Mouse (Mus musculus) ES-E14 (cell line): Measurements from ENCODE around the gene Rfx4. TPM values are rescaled to one million over a fixed set of nuclear protein-coding genes. Genes with fewer than 3 reads are reported as not detected.
A peak's percentile ranks its signal among the peaks of the same experiment; 100 is the strongest.

Source experiments
- DNase-seq: peaks from one replicate; pipeline ENCODE4 v3.0.0-alpha.2; 2013; ENCODE audit warnings: low read depth, low spot score
- H3K27ac ChIP-seq: 2 replicates; pipeline ENCODE4 v1.5.1; 2012; ENCODE audit warnings: low read depth, mild to moderate bottlenecking, low read length, moderate library complexity, mixed read lengths; ENCODE audit not compliant: poor library complexity, insufficient read depth, severe bottlenecking
- H3K36me3 ChIP-seq: 2 replicates; pipeline ENCODE4 v1.6.1; 2012; ENCODE audit warnings: mild to moderate bottlenecking, low read length, moderate library complexity, mixed read lengths; ENCODE audit not compliant: control insufficient read depth, poor library complexity, insufficient read depth, severe bottlenecking
- H3K4me1 ChIP-seq, 2 experiments: fragments of 150-350 bp in 1 of 2; sonication (generic) in 1 of 2; 2 replicates each; pipeline ENCODE4 v1.6.1; 2012; ENCODE audit warnings: low read length in 2 of 2, mild to moderate bottlenecking in 1 of 2, mixed read lengths in 1 of 2; ENCODE audit not compliant: control insufficient read depth in 2 of 2, insufficient read depth in 2 of 2, poor library complexity in 1 of 2
- H3K4me3 ChIP-seq, 2 experiments: fragments of 150-350 bp in 1 of 2; sonication (generic) in 1 of 2; 2 replicates each; pipeline ENCODE4 v1.5.1; 2012; ENCODE audit warnings: low read length in 2 of 2, low read depth in 1 of 2, mild to moderate bottlenecking in 1 of 2, mixed read lengths in 1 of 2; ENCODE audit not compliant: insufficient read depth in 1 of 2, poor library complexity in 1 of 2, severe bottlenecking in 1 of 2
- H3K9ac ChIP-seq: 2 replicates; pipeline ENCODE4 v1.6.1; 2012; ENCODE audit warnings: low read depth, mild to moderate bottlenecking, low read length, mixed read lengths; ENCODE audit not compliant: poor library complexity, insufficient read depth, severe bottlenecking
- H3K9me3 ChIP-seq: fragments of 150-350 bp; sonication (generic); 2 replicates; pipeline ENCODE4 v1.6.1; 2012; ENCODE audit warnings: low read depth, mild to moderate bottlenecking, low read length; ENCODE audit not compliant: control insufficient read depth, insufficient read depth
- CHD2 ChIP-seq: IDR thresholded peaks from 2 replicates; pipeline ENCODE4 v1.6.1; 2014; ENCODE audit warnings: mild to moderate bottlenecking, low read depth, low read length, inconsistent platforms
- HCFC1 ChIP-seq: IDR thresholded peaks from 2 replicates; pipeline ENCODE4 v1.6.1; 2012; ENCODE audit warnings: low read length, inconsistent platforms, borderline replicate concordance; ENCODE audit not compliant: insufficient read depth
- MAFK ChIP-seq: IDR thresholded peaks from 2 replicates; pipeline ENCODE4 v1.6.1; 2014; ENCODE audit warnings: mild to moderate bottlenecking, low read depth, low read length, inconsistent platforms; ENCODE audit not compliant: insufficient read depth
- ZC3H11A ChIP-seq: IDR thresholded peaks from 2 replicates; pipeline ENCODE4 v1.6.1; 2012; ENCODE audit warnings: low read depth, mild to moderate bottlenecking, inconsistent platforms, low read length, borderline replicate concordance
- ZNF384 ChIP-seq: IDR thresholded peaks from 2 replicates; pipeline ENCODE4 v1.6.1; 2012; ENCODE audit warnings: low read depth, low read length, inconsistent platforms
- in situ Hi-C, 2 experiments: fragments of 600-800 bp; cut with MboI; formaldehyde crosslinking; loops; one replicate each; pipeline ENCODE4 v1.15.1; 2025; ENCODE audit warnings: low sequenced_read_pairs in 2 of 2, inconsistent platforms in 1 of 2; ENCODE audit not compliant: unreplicated experiment in 2 of 2
- total RNA-seq: library from RNA; depleted of rRNA; stranded (reverse); fragments of 300-350 nt; gene quantifications from 2 replicates; pipeline ENCODE4 v1.2.3, GENCODE M21; 2012

Rfx4 gene
- total RNA-seq, 1 experiment = 0.85 TPM

DNA sequence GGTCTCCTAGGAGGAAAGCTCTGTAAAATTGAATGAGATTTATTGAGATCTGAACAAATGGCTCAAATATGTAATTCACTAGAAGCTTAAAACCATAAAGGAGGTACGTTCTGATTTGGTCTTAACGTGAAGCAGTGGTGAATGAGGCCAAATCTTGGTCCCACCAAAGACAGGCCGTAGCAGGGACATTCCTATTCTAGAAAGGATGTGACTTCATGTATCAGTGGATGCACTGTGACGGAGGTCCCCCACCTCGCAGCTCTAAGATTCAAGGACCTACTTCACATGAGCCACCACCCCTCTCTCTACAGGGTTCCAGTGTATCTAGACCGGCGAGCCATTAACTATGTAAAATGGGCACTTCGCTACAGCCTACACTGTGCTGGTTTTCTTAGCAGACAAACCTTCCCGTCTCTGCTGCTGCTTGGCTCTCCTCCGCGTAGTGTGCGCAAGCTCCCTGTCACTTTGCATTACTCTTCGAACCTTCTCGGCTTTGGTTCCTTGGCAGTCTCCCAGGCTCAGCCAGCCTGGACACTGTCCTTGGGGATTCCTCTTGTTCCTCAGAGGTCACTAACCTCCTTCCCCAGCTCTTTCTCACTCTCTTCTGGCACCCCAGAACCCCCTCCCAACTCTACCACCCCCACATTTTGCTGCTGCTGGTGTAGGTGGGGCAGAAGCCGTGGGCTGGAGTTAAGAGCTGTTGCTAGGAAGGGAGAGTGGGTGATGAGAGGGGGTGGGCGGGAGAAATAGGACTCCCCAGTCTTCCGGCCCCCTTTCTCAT is 153.3 kb downstream of the Rfx4 start:
- TF ChIP-seq ZC3H11A = no peak
- TF ChIP-seq CHD2 = no peak
- TF ChIP-seq HCFC1 = no peak
- TF ChIP-seq MAFK = no peak
- TF ChIP-seq ZNF384 = no peak
- in situ Hi-C loops = no loop called here
- Histone ChIP-seq H3K27ac (peak overlapping the region; percentile 84), H3K36me3 (no peaks in the 10 kb centered on the region; the same call in 1 of the 2 replicates), H3K9me3 (no peaks in the 10 kb centered on the region), H3K9ac (peak overlapping the region; percentile 30; the same call in 1 of the 2 replicates), H3K4me3 (peak overlapping the region; percentile 4 to 42; a peak in 2 of 4 replicates), H3K4me1 (peaks cover 6 to 30% of the 10 kb centered on the region in 2 experiments; a peak in 3 of 4 replicates)
- no peak for DNase-seq

DNA sequence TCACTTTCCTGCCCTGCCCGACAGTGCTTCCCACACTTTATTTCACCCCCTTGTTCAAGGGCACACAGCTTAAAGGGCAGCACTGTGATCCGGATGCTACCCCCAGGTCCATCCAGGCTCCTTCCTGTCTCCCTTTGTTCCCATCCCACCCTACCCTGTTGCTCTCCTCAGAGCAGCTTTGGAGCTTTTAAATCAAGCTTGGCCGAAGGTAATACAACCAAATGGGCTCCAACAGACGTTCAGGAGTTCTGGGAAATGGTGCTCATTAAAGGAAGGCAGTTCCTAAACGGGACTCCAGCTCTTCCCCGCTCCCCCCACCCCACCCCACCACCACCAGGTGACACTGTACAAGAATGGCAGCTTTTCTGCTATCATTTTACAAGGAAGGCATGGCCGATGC is 154.3 kb downstream of the Rfx4 start:
- no peak for TF ChIP-seq ZNF384
- no peak for TF ChIP-seq ZC3H11A
- TF ChIP-seq MAFK = no peak
- no peak for TF ChIP-seq HCFC1
- no peak for TF ChIP-seq CHD2

DNA sequence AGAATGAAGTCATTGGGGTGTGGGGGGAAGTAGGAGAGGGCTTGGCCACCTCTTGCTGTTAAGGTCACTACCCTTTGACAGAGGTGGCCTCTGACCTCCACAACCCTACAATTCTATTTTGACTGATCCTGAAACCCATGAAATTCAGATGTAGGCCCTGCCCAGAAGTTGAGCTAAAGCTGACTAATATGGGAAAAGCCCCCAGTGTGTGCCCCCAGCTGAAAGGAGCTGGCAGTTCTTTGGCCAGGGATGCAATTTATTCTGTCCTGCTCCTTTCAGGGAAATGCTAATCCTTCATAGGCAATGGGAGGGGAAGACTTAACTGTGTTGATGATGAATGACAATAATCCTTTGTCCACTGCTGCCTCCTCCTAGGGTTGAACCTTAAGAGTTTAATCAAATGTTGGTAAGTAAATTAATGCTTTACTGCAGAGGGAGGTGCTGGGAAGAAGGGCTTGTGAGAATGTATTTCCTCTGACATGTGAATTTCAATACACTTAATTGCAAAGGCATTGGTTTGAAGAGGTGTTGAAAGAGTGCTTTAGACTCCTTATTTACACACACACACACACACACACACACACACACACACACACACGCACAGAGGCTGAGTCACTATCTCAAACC is 155.0 kb downstream of the Rfx4 start:
- in situ Hi-C loops = no loop called here
- Histone ChIP-seq H3K4me3 (no peak overlapping the region), H3K4me1 (peaks cover 6 to 30% of the 10 kb centered on the region in 2 experiments; a peak in 3 of 4 replicates), H3K36me3 (no peaks in the 10 kb centered on the region; the same call in 1 of the 2 replicates), H3K9me3 (no peaks in the 10 kb centered on the region), H3K9ac (no peak overlapping the region), H3K27ac (peak overlapping the region; percentile 84)
- DNase-seq = no peak
- TF ChIP-seq MAFK (no peak), ZNF384 (no peak), CHD2 (no peak; the same call in 1 of the 2 replicates), HCFC1 (no peak), ZC3H11A (no peak)

More for the DNA sequence above, 154.3 kb downstream of the Rfx4 start:
- H3K36me3 ChIP-seq = no peaks in the 10 kb centered on the region; the same call in 1 of the 2 replicates
- H3K4me1 ChIP-seq = peaks cover 6 to 30% of the 10 kb centered on the region in 2 experiments; a peak in 3 of 4 replicates
- no peaks in the 10 kb centered on the region for H3K9me3 ChIP-seq
- H3K4me3 ChIP-seq = peak overlapping the region; percentile 2 to 42; a peak in 2 of 4 replicates
- peak overlapping the region; percentile 53; the same call in 1 of the 2 replicates for H3K9ac ChIP-seq
- in situ Hi-C loops = no loop called here
- H3K27ac ChIP-seq = peak overlapping the region; percentile 84
- no peak for DNase-seq

DNA sequence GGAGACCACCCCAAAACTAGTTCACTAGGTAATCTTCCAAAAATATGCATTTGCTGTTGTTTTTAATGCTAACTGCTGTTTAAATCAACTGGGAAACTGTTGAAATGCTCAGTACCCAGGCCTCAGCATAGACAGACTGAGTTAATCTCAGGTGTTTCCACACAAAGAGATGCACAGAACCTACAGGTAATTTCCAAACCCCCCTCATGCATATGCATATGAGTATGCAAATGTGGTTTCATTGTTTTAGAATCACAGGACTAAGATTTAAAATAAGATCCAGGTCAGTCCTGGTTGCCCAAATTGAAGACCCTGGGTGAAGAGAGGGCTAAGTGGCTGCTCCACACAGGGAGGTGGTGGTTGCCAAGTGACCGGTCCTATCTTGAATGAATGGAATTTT is 157.3 kb downstream of the Rfx4 start:
- no peak for DNase-seq
- in situ Hi-C loops = no loop called here
- Histone ChIP-seq H3K4me1 (peaks cover 6 to 27% of the 10 kb centered on the region in 2 experiments; a peak in 3 of 4 replicates), H3K27ac (no peak overlapping the region), H3K36me3 (no peaks in the 10 kb centered on the region; the same call in 1 of the 2 replicates), H3K4me3 (no peak overlapping the region), H3K9me3 (no peaks in the 10 kb centered on the region), H3K9ac (no peak overlapping the region)
- TF ChIP-seq MAFK (no peak), ZC3H11A (no peak), ZNF384 (no peak), HCFC1 (no peak), CHD2 (no peak)
